Mouse (Mus musculus) olfactory bulb, adult 2 months (tissue): ENCODE results near the gene Relb.

Source experiments
- CTCF ChIP-seq: fragments of 200-500 bp; IDR thresholded peaks from 2 replicates; pipeline ENCODE4 v1.5.1; 2012; ENCODE audit warnings: low read depth, mild to moderate bottlenecking, low read length, moderate library complexity; ENCODE audit not compliant: insufficient read depth
- POLR2A ChIP-seq: fragments of 200-500 bp; IDR thresholded peaks from 2 replicates; pipeline ENCODE4 v1.6.1; 2012; ENCODE audit warnings: mild to moderate bottlenecking, low read depth, low read length, moderate library complexity; ENCODE audit not compliant: insufficient read depth

DNA sequence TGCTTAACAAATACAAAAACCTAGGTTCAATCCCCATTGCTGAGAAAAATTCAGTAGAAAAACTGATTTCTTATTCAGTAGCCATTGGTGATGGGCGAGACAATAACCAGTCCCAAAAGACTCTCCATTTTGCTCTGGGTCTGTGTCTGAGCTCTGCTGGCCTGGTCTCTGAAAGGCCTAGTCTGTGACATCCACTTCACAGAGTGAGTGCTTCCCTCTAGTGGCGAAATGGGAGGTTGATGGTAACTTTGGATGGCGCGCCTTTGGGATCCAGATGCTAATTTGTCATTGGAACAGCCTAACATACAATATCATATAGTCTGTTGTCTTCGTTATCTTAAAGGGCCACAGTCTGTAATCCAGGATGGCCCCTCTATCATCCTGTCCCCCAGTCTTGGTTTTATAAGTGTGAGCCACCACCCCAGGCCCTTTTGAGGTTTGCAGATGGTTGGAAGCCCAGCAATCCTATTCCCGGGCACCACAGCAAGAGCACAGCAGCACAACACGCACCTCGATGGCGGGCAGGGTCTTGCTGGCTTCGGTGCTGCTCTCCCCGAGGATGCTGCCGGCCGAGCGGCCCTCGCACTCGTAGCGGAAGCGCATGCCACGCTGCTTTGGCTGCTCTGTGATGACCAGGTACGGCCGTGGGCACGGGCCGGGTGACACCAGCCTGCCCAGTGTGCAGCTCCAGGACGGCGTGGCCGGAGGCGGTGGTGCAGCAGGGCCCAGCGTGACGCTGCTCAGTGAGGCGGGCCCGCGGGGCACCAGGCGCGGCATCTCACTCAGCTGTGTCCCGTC lies 10.0 kb downstream of the Relb start:
- TF ChIP-seq POLR2A: no peak
- no peak for TF ChIP-seq CTCF
